Mouse (Mus musculus): ENCODE measurements around the gene Cstf2t. TPM values are rescaled to one million over a fixed set of nuclear protein-coding genes. Genes with fewer than 3 reads are reported as not detected.

Gene Cstf2t
- polyA plus RNA-seq (2015; fragmentation: Nextera tagmentation; extraction: Ambion mirVana) = 34.2 and 38.5 TPM in 2 replicates

DNA sequence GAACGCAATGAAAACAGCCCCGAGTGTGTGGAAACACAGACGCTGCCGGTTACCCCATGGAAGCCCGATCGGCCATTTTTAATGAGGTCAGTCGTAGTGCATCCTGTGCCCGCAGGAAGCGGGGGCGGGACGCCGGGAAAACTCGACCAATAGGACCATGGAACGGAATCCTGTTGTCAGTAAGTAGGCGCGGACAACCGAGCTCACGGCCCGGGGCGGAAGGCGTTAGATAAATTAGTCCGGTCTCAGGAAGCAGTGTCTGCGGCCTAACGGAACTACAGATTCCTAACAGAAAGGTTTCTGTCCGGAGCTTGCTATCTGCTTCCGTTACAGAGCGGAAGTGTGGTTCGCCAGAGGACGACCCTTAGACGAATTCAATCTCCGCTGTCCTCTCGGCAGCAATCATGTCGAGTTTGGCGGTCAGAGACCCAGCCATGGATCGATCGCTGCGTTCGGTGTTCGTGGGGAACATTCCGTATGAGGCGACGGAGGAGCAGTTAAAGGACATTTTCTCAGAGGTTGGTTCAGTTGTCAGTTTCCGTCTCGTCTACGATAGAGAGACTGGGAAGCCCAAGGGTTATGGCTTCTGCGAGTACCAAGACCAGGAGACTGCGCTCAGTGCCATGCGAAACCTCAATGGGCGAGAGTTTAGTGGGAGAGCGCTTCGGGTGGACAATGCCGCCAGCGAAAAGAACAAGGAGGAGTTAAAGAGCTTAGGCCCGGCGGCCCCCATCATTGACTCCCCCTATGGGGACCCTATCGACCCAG, at the start of gene Cstf2t:
TSS of gene Cstf2t (plus strand) at position 176 of the 768 bp plus-strand sequence.
- Histone ChIP-seq H3K9ac (peak within 1 kb of the TSS; percentile 62), H3K27me3 (replicated peaks) (no peaks in the 10 kb centered on the region), H3K4me2 (replicated peaks) (peak within 1 kb of the TSS; percentile 78), H3K4me1 (replicated peaks) (peaks cover 12% of the 10 kb centered on the region; the same call in 1 of the 2 replicates), H3K4me3 (replicated peaks) (peak within 1 kb of the TSS; percentile 58), H3K9me3 (no peaks in the 10 kb centered on the region), H3K27ac (peak within 1 kb of the TSS; percentile 73), H3K36me3 (peaks cover 18% of the 10 kb centered on the region)
- WGBS = 2% methylated on average over 56 of the region's 56 CpGs
- peak; percentile 100 for ATAC-seq

- no peaks in the 10 kb centered on the region for H3K9me3 ChIP-seq
- no peak overlapping the region for H3K4me3 ChIP-seq (replicated peaks)
- 75% methylated on average over 3 of the region's 3 CpGs for WGBS
- H3K4me2 ChIP-seq (replicated peaks) = no peak overlapping the region
- no peaks in the 10 kb centered on the region for H3K4me1 ChIP-seq (replicated peaks)
- no peaks in the 10 kb centered on the region for H3K36me3 ChIP-seq
- H3K9ac ChIP-seq = no peak overlapping the region
- ATAC-seq = no peak
- no peak overlapping the region for H3K27ac ChIP-seq
- no peaks in the 10 kb centered on the region for H3K27me3 ChIP-seq (replicated peaks)
These were observed 43.7 kb upstream of the Cstf2t start for GRCm38 (mm10) chr19:31038951-31039350.

DNA sequence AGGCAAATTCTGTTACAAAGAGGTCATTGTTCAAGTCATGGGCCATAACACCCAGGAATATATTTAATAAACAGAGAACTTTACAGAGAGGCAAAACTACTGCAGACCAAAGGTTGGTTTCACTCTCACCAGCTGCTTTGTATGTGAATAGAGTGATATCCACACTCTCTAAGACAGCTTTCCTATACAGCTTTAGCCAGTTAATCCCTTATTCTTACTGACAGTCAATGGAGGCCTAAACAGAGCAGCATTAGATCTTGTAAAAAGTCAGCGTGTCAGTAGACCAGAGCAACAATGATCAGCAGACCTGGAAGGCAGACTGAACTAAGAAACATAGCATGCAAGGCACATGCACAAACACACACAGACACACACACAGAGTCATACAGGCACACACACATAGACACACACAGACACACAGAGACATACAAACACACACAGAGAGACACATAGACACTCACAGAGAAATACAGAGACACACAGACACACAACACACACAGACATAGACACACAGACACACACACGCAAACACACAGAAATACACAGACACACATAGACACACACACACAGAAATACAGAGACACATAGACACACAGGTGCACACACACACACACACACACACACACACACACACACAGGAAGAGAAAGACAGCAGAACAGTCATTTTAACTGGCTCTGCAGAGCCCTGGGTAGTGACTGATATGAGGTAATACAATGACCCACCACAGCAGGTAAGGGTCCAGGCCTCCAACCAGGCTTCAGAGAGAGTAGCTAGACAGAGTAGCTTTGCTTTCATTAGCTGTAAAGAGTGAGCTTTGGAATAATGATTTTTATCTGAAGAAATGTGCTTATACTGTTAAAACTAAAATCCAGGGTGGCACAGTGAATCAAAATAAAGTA, 41.4 kb upstream of the Cstf2t start:
- no peaks in the 10 kb centered on the region for H3K36me3 ChIP-seq
- H3K4me3 ChIP-seq (replicated peaks) = no peak overlapping the region
- ATAC-seq = no peak
- H3K27me3 ChIP-seq (replicated peaks) = no peaks in the 10 kb centered on the region
- H3K4me2 ChIP-seq (replicated peaks) = no peak overlapping the region
- no peaks in the 10 kb centered on the region for H3K4me1 ChIP-seq (replicated peaks)
- no peak overlapping the region for H3K9ac ChIP-seq
- WGBS = 83% methylated on average over 2 of the region's 2 CpGs
- H3K27ac ChIP-seq = no peak overlapping the region
- H3K9me3 ChIP-seq = no peaks in the 10 kb centered on the region

- Histone ChIP-seq H3K9me3 (no peaks in the 10 kb centered on the region), H3K9ac (no peak overlapping the region), H3K27me3 (replicated peaks) (no peaks in the 10 kb centered on the region), H3K4me3 (replicated peaks) (no peak overlapping the region), H3K4me1 (replicated peaks) (no peaks in the 10 kb centered on the region), H3K36me3 (no peaks in the 10 kb centered on the region), H3K4me2 (replicated peaks) (no peak overlapping the region), H3K27ac (no peak overlapping the region)
- WGBS = 95% methylated on average over 4 of the region's 4 CpGs
- ATAC-seq = no peak
These were observed 36.0 kb upstream of the Cstf2t start for GRCm38 (mm10) chr19:31046601-31047000.

DNA sequence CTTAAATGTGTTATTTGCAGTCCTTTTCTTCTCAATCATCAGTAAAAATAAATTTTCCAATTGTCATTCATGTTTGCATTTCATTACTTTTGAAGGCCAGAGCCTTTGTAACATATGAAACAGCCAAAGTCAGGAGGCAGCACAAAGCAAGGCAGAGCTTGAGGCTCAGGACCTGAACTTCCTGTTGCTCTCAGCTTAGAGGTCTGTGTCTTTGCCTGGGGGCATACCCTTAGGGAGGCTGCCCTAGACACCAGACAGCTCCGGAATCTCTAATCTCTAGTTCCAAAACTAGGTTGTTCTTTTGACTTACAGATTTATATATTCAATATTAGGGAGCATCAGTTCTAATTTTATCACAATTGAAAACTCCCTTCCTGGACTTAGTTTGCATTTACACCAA, 17.9 kb upstream of the Cstf2t start:
- no peaks in the 10 kb centered on the region for H3K27me3 ChIP-seq (replicated peaks)
- H3K9me3 ChIP-seq = no peaks in the 10 kb centered on the region
- no peaks in the 10 kb centered on the region for H3K36me3 ChIP-seq
- no peak overlapping the region for H3K27ac ChIP-seq
- no peak overlapping the region for H3K9ac ChIP-seq
- H3K4me2 ChIP-seq (replicated peaks) = no peak overlapping the region
- WGBS = 88% methylated on average over 1 of the region's 1 CpGs
- no peak overlapping the region for H3K4me3 ChIP-seq (replicated peaks)
- ATAC-seq = no peak
- H3K4me1 ChIP-seq (replicated peaks) = no peaks in the 10 kb centered on the region

- Histone ChIP-seq H3K4me2 (replicated peaks) (no peak overlapping the region), H3K27me3 (replicated peaks) (no peaks in the 10 kb centered on the region), H3K9ac (no peak overlapping the region), H3K4me3 (replicated peaks) (no peak overlapping the region), H3K9me3 (no peaks in the 10 kb centered on the region), H3K27ac (no peak overlapping the region), H3K36me3 (no peaks in the 10 kb centered on the region), H3K4me1 (replicated peaks) (no peaks in the 10 kb centered on the region)
- ATAC-seq = no peak
- WGBS = 70% methylated on average over 11 of the region's 11 CpGs
These were observed 17.3 kb upstream of the Cstf2t start for GRCm38 (mm10) chr19:31065206-31065781.

DNA sequence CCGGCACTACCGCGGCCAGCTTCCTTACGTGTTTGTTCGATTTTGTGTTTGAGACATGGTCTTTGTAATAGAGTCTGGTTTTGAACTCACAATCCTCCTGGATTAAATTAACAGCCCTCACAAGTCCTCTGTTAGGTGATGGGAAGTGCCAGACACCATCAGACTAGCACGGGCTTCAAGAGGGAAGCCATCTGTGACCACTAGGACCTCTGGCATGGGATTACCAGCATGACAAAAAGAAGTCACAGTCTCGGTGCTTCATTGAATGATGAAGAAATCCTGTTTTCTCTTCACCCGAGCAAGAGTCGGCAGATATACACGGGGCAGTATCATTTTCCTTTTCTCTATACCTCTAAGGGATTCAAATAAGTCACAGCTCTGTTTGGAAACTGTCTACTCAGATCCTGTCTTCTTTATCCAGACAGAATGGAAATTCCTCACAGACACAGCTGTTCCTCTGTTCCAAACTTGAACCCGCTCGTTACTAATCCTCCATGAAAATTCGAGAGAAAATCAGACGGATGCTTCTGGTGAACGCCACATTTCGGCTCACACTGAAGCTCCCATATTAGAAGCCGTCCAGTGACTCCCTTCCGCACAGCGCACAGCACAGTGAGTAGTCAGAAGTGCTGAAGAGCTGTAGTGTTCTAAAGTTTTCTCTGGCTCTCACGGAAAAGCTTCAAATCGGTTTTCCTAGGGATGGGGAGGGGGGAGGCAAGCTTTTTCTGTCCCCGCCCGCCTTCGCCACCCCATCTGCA, 8.5 kb upstream of the Cstf2t start:
- 53% methylated on average over 24 of the region's 24 CpGs for WGBS
- no peak overlapping the region for H3K9ac ChIP-seq

GRCm38 (mm10) chr19:31074717-31075063, 7.9 kb upstream of the Cstf2t start:
- Histone ChIP-seq H3K4me3 (replicated peaks) (0 out of 2 replicates have a peak overlapping the region, but pooled peaks have one; percentile 4), H3K27me3 (replicated peaks) (no peaks in the 10 kb centered on the region), H3K9ac (no peak overlapping the region), H3K9me3 (no peaks in the 10 kb centered on the region), H3K4me2 (replicated peaks) (peak overlapping the region; percentile 47), H3K36me3 (no peaks in the 10 kb centered on the region), H3K27ac (no peak overlapping the region), H3K4me1 (replicated peaks) (0 out of 2 replicates have a peak, but pooled peaks cover 3% of the 10 kb centered on the region)
- ATAC-seq = no peak
- 12% methylated on average over 3 of the region's 3 CpGs for WGBS

More for the DNA sequence above, 8.5 kb upstream of the Cstf2t start:
- 0 out of 2 replicates have a peak overlapping the region, but pooled peaks have one; percentile 4 for H3K4me3 ChIP-seq (replicated peaks)
- peak overlapping the region; percentile 47 for H3K4me2 ChIP-seq (replicated peaks)
- no peaks in the 10 kb centered on the region for H3K27me3 ChIP-seq (replicated peaks)
- no peak overlapping the region for H3K27ac ChIP-seq
- ATAC-seq = no peak
- H3K9me3 ChIP-seq = no peaks in the 10 kb centered on the region
- H3K4me1 ChIP-seq (replicated peaks) = 0 out of 2 replicates have a peak, but pooled peaks cover 3% of the 10 kb centered on the region
- no peaks in the 10 kb centered on the region for H3K36me3 ChIP-seq

DNA sequence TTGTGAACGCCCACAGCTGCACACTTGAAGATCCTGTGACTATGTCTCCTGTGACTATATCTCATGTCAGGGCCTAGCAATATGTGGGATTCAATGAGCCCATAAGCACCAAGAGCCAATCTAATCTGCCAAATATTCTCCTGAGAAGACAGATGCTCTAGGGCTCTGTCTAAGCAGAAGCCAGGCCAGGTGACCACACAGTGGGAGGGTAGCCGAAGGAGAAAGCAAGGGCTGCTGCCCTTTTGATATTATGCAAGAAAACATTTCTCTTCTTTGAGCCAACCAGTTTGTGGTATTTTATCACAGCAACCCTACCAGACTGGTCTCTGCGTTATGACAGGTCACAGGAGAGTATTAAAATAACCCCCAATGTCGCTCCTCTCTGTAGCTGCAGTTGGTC, 6.5 kb upstream of the Cstf2t start:
- no peak for ATAC-seq
- 91% methylated on average over 4 of the region's 4 CpGs for WGBS
- H3K27ac ChIP-seq = no peak overlapping the region
- no peak overlapping the region for H3K4me3 ChIP-seq (replicated peaks)
- no peak overlapping the region for H3K9ac ChIP-seq
- no peak overlapping the region for H3K4me2 ChIP-seq (replicated peaks)
- H3K9me3 ChIP-seq = no peaks in the 10 kb centered on the region
- H3K27me3 ChIP-seq (replicated peaks) = no peaks in the 10 kb centered on the region
- H3K36me3 ChIP-seq = no peaks in the 10 kb centered on the region
- 0 out of 2 replicates have a peak, but pooled peaks cover 3% of the 10 kb centered on the region for H3K4me1 ChIP-seq (replicated peaks)

GRCm38 (mm10) chr19:31078241-31078640, 4.4 kb upstream of the Cstf2t start:
- no peak overlapping the region for H3K9ac ChIP-seq
- WGBS = 74% methylated on average over 3 of the region's 3 CpGs

DNA sequence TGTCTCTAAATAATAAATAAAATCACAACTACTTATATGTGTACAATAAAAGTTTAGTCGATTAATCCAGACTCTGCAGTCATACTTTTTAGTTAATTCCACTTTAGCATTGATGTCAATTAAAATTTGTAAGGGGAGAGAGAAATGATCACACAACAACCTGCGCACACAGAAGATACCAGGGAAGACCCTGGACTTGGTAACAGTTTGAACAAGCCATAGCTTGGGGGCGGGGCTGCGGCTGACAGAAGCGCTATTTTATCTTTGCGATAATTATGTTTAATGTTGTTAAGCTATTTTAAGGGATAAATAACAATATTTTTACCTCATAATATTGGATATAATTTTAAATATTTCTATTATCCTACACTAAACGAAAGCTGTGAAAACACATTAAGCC, 411 bp upstream of the Cstf2t start:
- 17% methylated on average over 7 of the region's 7 CpGs for WGBS
- peak; percentile 47; the same call in 1 of the 2 replicates for ATAC-seq
- peaks cover 12% of the 10 kb centered on the region; the same call in 1 of the 2 replicates for H3K4me1 ChIP-seq (replicated peaks)

More at GRCm38 (mm10) chr19:31078241-31078640, 4.4 kb upstream of the Cstf2t start:
- Histone ChIP-seq H3K27me3 (replicated peaks) (no peaks in the 10 kb centered on the region), H3K27ac (no peak overlapping the region), H3K9me3 (no peaks in the 10 kb centered on the region), H3K4me2 (replicated peaks) (no peak overlapping the region), H3K4me1 (replicated peaks) (0 out of 2 replicates have a peak, but pooled peaks cover 3% of the 10 kb centered on the region), H3K4me3 (replicated peaks) (no peak overlapping the region), H3K36me3 (no peaks in the 10 kb centered on the region)
- no peak for ATAC-seq

More for the DNA sequence above, 411 bp upstream of the Cstf2t start:
- H3K27ac ChIP-seq = no peak overlapping the region
- H3K27me3 ChIP-seq (replicated peaks) = no peaks in the 10 kb centered on the region
- H3K36me3 ChIP-seq = peaks cover 18% of the 10 kb centered on the region
- H3K9me3 ChIP-seq = no peaks in the 10 kb centered on the region
- peak overlapping the region; percentile 10; the same call in 1 of the 2 replicates for H3K9ac ChIP-seq
- peak overlapping the region; percentile 58 for H3K4me3 ChIP-seq (replicated peaks)
- peak overlapping the region; percentile 78 for H3K4me2 ChIP-seq (replicated peaks)

All from intestine, embryonic 15.5 days (tissue).